Mouse (Mus musculus): ENCODE results near the gene Rapgef5.

Gene Rapgef5

DNA sequence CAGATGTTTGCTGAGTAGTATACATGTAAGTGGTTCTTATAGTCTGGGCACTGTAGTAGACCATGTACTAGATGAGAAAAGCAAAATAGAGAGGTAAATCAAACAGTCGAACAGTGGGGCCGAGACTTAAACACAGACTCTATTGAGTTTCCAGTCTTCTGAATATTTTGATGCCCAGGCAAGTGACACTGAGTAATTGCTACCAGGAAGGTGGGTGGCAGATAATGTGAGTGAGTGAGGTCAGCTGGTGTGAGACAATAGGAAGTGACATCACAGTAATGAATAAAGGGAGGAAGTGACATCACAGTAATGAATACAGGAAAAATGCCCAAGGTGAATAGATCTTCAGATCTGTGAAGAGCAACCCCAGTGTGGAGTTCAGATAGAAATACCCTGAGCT, at the start of gene Rapgef5:
Gene Rapgef5 (plus strand): TSS at position 301 of the 400 bp plus-strand sequence.
- no peak for DNase-seq

DNA sequence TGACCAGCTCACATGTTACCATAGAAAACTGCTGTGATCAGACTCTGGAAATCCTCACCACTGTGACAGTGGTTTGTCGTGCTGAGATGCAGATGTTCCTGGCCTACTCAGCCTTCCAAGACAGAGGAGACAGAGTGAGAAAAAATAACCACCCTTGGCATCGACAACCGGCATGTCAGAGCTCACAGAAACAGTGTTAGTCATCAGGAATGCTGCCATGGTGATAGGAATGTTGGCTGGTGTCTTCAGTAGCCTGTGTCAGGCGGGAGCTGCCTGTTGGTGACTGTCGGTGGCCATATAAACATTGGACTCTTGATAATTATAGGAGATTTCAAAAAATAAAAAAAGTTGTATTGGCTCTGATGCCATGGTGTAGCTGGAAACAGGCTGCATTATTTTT, 48.0 kb upstream of the Rapgef5 start:
- DNase-seq: no peak

DNA sequence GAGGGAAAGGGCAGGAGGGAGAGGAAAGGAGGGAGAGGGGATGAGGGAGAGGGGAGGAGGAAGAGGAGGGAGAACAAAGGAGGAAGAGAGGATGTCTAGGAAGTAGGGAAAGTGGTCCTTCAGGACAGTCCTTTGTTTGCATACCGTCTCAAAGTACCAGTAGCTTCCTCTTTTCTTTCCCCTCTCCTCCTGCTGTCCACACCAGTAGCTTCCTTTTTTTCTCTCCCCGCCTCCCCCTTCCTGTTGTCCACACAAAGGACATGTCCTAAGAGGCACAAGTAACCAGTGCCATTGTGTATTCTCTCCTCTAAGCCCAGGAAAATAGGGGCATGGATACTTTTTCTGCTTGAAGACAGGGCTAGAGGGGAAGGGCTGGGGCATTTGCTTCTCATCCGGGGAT, 37.3 kb upstream of the Rapgef5 start:
- DNase-seq: no peak

DNA sequence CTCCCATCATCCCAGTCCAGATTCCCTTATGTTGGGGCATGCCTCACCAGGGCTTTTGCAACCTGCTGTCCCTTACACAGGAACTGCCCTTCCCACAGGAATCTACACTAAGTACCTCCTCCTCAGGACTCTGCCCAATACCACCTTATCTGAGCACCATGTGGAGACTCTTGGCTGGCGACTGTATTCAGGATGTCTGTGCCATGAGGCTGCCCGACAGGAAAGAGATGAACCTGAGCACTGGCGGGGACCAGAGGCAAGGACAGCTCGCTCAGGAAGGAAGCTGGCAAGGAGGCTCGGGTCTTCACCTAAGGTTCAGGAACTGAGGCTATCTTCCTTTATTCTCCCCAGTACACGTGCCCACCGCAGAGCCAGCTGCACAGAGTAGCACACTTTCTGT, 36.6 kb upstream of the Rapgef5 start:
- DNase-seq: peak in 1 of 2 experiments; percentile 5

DNA sequence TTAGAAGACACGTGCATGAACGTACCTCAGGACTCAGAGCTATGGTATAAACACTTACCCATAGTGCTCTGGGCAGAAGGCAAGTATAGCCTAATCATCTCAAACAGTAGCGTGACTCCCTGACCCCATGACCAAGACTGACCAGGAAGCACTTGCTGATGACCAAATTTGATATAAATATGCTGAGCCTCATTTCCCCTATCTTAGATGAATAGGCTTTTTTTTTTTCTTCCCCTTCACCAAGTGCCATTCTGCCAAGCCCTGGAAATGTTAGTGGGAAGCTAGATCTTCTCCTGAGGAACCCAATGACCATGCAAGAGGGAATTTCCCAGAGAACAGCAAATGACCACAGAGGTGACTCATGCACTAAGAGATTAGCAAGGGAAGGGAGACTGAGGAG, 35.3 kb upstream of the Rapgef5 start:
- no peak for DNase-seq

DNA sequence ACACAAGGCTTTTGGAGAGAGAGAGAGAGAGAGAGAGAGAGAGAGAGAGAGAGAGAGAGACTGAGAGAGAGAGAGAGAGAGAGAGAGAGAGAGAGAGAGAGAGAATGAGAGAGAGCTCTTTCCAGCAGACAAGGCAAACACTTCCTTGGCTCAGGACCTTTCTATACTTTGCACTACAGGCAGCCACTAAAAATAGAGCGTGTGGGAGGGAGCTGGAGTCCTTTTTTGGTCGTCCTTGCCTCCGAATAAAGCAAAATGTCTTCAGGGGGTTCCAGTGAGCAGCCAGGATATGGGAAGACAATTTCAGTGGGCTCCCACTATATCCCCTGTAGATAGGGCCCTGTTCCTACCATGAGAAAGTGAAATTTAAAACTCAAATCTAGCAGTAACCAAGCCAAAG, 33.6 kb upstream of the Rapgef5 start:
- no peak for DNase-seq

DNA sequence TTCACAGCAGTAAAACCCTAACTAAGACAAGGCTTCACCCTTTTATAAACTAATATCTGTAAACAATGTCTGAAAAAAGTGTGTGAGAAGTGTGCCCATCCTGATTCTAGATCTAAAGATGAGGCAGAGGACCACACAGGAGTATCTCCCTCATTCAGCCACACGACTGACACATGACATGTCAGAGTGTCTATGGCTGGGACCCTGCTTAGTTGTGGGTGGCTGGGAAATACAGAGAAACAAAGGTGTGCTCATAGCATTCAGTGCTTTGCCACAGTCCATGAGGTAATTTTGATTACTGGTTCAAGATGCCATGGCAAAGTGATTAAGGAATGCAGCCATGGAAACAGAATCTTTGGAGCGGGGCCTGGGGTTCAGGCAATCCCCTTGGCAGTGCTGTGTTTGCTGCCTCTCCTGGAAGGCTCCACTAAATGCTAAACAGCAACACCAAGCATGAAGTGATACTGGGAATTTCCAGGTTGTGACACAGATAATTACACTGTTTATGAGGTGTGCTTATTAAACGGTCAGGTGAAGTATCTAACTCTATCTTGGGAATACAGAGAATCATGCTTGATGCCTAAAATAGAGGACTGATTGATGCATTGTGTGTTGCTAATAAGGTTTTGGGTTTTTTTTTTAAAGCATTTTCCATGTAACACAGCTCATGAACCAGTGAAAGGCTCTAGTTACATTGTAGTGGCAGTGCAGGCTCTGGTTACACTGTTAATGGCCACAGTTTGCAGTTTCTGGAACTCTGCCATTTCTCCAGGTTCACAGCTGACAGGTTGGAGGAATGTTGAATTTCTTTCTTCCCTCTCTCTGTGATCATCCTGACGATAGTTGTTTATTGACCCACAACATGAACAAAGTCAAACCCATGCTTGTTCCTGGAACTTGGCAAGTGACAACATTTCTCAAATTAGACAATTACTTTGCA, 29.9 kb upstream of the Rapgef5 start:
- no peak for DNase-seq

DNA sequence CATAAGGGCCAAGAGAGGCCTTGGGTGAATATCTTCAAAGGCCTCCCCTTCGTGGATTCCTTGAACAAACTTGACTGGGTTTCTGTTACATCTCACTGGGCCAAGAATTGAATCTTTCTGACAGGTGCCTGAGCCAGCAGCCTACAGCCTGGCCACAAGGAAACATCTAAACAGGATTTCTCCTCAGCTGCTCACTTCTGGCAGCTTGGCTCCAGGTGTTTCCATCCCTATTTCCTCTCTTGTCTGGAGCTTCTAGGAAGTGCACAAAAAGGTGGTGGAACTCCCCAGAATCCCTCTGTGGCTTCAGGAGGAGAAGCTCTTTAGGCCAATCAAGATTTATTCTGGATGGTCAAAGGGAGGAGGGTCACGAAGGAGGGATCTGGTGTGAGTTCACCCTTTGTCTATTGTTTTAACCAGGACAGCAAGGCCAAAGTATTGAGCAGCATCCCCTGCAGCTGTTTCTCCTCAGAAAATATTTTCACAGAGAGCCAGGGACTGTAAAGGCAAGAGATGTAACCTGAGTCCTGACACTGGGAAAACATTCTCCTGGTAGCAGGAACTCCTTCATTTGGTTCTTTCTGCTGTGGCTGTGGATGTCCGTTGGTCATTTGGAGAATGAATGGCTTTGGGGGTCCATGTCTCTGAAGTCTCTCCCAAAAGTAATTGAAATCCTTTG, 19.6 kb upstream of the Rapgef5 start:
- no peak for DNase-seq

DNA sequence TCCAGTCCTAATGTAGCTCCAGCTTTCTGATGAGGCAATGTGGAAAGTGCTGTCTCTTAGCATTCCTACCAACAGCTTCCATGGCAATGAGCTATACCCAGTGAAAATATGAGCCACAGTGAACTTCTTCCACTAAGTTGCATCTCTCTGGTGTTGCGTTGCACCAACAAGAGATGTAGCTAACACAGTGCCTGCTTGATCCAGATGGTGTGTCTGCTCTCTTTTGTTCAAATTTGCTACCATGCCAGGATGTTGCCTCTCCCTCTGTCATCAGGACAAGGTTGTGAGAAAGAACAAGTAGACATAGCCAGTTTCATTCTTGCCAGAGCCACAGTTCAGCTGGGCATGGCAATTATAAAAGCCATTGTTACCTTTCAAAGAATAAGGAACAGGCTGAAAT, 18.9 kb upstream of the Rapgef5 start:
- DNase-seq: no peak

DNA sequence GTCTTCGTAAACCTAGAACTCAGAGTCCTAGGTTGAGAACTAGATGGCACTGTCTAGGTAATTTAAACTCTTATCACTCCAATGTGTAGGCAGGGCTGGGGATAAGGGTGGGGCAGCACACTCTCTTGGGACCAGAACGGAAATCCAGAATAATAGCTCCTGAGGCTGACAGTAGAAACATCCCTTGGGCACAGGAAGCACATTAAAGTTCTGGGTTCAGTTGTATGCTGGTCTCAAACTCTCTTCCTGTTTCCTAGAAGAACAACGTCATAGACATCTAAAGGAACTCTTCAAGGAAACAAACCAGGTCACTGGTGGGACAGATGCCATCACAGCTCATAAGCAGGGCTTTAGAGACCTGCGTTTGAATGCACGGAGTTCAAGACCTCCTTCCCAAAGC, 17.0 kb upstream of the Rapgef5 start:
- DNase-seq: no peak

DNA sequence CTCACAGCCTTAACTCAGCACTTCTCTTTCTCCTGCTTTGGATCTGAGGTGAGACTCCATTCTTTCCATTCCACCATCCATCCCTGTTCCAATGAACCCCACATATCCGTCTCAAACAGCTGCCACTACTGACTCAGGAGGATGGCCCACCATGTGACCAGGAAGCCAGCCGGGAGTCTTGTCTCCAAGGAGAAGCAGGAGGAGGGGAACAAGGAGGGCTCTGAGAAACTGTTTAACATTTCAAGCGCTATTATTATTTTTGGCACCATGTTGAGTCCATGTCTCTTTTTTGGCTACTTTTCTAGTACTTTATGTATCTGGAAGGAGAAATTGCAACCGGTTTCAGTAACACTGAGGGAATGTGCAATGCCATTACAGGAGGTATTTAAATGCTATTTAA, 15.1 kb upstream of the Rapgef5 start:
- DNase-seq: no peak

DNA sequence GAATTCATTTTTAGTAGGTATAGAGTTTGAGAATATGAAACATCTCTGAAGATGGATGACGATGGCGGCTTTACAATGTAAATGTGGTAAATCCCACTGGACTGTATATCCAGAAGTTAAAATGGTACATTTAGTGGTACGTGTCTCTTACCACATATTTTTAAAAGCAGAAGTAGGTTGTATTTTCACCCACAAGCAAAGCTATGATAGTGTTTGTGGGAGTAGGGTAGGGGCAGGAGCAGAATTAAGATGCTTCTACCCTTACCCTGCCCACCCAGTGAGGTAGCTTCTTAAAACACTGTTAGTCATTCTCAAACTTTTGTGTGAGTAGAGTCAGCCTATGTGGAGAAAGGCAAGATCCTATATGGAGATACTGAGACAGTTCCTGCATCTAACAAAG, 13.4 kb upstream of the Rapgef5 start:
- DNase-seq: no peak

DNA sequence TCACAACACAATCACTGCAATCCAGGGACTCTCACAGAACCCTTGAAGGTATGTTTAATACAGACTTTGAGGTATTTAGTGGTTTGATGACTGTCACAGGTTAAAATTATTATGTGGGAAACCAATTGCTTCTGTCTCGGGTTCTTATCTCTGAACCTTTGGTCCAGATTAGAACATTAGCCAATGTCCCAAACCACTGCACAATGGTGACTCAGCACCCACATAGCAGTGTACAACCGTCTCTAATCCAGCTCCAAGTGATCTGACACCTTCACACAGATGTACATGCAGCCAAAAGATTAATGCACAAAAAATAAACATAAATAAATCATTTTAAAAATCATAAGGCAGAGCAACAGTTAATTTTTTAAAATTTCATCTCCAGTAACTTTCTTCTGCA, 11.1 kb upstream of the Rapgef5 start:
- DNase-seq: no peak

DNA sequence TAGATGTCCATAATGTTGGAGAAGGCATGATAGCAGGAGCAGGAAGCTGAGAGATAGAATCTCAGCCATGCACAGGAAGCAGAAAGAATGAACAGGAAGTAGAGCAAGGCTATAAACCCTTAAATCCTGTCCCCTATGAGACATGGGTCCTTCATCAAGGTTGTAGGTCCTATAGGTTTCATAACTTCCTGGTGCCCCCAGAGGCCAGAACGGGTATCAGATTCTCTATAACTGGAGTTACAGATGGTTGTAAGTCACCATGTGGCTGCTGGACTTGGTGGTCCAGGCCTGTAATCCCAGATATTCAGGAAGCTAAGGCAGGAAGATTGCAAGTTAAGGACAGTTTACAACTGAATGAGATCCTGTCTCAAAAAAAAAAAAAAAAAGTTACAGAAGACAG, 8.5 kb upstream of the Rapgef5 start:
- no peak for DNase-seq

DNA sequence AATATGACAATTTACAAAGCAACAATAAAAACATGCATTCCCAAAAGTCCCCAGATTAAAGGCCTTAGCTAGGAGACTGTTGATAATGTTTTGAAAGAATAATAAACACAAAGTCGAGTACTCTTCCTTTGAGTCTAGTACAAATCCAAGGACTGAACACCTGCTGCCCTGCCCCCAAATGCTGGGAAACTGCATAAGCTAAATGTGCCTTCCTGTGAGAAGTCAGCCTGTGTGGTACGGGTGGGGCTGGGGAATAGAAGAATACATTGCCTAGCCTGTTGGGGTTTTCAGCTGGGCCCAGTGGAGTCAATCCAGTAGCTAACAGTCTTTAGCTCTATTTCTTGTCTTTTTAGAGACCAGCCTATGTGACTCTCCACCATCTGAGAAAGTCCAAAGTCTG, 6.4 kb upstream of the Rapgef5 start:
- no peak for DNase-seq

DNA sequence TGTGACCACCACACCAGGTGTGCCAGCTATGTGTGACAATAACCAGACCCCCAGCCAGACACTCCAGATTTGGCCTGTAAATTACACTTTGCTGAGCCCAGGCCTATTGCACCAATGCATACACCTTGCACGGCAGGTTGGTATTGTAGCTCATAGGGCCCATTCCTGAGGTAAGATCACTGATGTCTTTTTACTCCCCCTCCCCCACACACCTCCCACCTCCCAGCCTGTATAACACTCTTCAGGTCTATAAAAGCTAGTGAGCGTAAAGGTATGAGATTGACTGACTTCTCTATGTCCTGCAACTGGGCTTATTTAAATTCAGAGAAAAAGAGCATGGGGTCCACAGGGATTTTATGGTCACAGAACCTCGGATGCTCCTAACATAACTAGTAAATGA, 3.8 kb upstream of the Rapgef5 start:
- DNase-seq: no peak

DNA sequence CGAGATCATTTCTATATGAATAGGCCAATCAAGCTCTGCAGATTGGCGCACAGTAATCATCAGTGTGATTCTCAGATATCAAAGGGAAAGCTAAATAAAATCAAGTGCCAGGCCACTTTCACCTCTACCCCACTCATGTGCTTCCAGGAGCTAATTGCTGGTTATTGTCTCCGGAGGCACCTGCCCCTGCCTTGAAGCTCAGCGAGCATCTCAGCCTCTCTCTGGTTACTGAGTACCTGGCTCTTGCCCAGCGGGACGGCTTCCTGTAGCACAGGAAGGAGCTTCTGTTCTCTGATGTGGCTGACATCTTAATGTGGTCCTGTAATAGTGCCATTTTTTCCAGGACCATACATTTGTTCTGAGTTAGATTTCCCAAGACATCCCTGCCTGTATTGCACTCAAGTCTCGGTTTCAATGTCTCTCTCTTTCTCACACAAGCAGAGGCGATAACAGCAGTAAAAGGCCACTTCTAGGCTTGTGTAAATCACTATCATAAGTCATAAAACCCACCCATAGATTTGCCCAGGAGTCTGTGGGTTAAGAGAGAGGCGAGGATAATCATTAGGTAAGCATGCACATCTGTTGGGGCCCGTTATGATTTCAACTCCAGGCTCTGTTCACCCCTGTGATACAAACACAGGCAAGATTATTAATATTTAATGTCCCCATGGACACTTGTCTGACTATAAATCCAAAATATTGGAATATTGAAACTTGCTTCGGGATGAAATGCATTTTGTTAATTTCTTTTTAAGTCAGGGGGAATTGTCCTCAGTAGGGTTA, 2.9 kb upstream of the Rapgef5 start:
- DNase-seq: no peak

DNA sequence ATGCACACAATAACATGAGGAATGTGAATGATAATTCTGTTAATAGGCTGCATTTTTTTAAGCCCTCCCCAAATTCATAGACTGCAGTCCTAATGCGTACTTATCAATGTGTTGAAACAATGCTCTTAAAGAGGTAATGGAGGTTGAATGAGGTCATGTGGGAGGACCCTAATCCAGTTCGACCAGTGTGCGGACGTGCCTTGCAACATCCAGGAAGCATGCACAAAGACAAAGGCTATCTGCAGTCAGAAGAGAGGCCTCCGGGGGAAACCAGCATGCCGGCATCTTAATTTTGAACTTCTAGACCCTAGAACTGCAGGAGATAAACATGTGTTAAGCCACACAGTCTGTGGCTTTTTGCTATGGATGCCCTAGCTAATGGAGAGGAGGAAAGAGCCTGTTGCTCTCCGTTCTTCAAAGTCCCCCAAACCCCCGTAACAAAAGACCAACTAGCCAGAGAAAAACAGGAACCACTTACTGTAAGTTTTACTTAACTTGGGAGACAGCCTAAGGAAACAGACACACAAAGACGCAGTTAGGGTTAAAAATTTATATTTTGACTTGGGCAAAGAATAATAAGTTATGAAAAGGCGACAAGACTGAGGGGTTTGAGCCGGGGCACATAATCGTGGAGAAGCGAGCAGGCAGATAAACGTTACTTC, 1.1 kb downstream of the Rapgef5 start:
- DNase-seq: no peak

DNA sequence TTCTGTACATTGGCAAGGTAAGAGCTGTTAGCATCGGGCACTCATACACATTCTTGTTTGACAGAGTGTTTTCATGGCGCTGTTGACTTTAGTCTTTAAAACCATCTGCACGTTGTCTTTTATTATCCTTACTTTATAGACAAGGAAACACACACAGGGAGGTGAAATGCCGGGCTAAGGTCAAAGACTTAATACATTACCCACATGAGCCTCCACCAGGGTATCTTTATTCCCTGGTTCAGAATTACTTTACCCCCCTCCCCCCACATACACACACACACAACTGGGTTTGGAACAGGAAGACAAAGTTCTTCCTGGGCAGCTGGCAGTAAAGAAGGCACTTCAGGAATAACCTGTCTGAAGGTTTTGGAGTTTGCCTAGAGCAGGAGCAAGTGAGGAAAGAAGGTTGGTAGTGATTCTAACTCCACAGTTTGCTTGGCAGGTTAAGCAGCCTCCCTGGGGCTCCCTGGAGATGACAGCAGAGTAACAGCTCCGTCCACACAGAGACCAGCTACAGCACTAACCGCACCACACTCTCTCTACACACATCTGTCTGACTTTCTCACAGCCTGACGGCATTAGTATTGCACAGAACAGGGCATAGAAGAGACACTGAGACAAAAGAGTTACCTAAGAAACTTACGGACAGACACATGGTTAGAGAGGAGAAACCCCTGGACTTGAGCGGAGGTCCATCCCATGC, 8.2 kb downstream of the Rapgef5 start:
- no peak for DNase-seq

DNA sequence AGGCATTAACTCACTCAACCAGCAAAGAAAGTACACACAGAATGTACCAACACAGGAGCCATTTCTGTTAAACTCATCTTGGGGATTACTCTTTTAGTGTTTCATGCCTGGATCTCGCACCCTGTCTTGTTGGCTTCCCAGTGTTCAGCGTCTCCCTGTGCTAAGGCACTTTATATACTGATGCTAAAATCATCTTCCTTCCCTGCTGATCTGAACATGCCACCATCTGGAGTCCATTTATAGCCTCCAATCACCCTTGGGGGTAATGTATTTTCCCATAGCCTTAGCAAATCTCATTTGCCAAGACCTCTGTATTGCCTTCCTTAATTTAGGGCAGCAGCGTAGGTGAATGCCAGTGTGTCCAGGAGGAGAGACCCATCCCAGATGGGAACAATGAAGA, 11.6 kb downstream of the Rapgef5 start:
- DNase-seq: peak in 1 of 2 experiments; percentile 4

DNA sequence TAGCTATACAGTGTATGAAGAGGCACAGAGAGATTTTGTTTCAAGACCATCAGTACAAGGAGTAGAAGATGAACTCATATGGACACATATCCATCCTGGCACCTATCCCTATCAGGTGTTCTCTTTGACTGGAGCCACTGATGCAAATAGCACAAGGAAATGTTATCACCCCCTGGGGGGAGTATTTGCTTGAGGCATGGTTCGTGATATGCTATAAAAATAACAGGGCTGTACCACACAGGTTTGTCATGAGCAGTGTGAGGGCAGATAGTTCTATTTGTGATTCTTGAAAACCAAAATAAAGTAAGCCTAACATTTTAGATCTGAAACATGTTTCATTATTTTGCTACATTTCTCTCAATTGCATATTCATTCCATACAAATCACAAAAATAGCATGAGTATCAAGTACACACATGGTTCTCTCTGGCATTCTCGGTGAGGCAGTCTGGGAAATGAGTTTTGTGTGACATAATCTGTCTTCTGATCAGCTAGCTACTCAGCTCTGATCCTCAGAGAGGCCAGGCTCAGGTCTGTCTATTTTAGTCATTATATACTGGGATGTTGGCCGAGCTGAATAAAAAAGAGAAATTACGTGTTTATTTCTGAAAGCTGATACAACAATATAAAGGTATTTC, 12.3 kb downstream of the Rapgef5 start:
- no peak for DNase-seq

DNA sequence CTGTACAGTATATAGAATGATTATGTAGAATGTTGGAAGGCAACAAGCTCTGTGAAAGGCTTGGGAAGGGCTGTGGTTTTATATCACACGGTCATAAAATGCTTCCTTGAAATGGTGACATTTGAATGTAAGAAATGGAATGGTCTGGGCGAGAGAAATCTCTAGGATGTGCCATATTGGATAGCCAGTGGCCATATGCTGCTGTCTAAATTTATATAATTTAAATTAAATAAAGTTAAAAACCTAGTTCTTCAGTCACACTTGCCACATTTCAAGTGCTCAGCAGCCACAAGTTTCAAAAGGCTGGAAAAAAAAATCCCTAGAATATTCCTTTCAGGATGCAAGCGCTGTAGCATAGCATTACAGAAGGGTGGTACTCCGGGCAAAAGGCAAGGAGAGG, 14.8 kb downstream of the Rapgef5 start:
- DNase-seq: no peak
